Mouse (Mus musculus) ES-E14 (cell line): ENCODE data around the gene Ephx1.

ENCODE experiments used
- CHD2 ChIP-seq: IDR thresholded peaks from 2 replicates; pipeline ENCODE4 v1.6.1; 2014; ENCODE audit warnings: mild to moderate bottlenecking, low read depth, low read length, inconsistent platforms
- MAFK ChIP-seq: IDR thresholded peaks from 2 replicates; pipeline ENCODE4 v1.6.1; 2014; ENCODE audit warnings: mild to moderate bottlenecking, low read depth, low read length, inconsistent platforms; ENCODE audit not compliant: insufficient read depth
- ZNF384 ChIP-seq: IDR thresholded peaks from 2 replicates; pipeline ENCODE4 v1.6.1; 2012; ENCODE audit warnings: low read depth, low read length, inconsistent platforms

GRCm38 (mm10) chr1:180992142-180992541 lies 28.6 kb downstream of the Ephx1 start:
- TF ChIP-seq MAFK (no peak), ZNF384 (no peak), CHD2 (no peak)
